Mouse (Mus musculus): Measurements from ENCODE around the gene Rpgrip1l. TPM values are rescaled to one million over a fixed set of nuclear protein-coding genes. Genes with fewer than 3 reads are reported as not detected.
A peak's percentile ranks its signal among the peaks of the same experiment; 100 is the strongest.

Gene Rpgrip1l
- polyA plus RNA-seq, 1 experiment from 2014 or later, result 8.7 TPM

DNA sequence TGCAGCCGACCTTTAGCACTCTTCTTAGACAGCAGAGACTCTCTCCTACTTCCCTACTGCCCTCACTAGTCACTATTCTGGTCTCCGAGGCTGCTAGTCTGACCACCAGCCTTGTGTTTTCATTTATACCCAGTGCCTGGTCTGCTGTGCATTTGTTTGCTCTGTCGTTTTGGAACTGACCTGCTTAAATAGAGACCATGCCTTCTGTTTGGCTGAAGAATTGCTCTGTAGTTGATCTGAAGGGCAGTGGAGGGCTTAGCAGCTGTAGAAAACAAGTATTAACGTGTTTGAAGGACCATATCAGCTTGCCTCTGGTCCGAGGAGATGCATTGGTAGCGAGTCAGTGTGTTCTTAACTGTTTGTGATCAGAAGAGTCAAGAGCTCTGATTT lies 16.4 kb upstream of the Rpgrip1l start:
- DNase-seq (ENCODE audit: low spot score), result no peak

DNA sequence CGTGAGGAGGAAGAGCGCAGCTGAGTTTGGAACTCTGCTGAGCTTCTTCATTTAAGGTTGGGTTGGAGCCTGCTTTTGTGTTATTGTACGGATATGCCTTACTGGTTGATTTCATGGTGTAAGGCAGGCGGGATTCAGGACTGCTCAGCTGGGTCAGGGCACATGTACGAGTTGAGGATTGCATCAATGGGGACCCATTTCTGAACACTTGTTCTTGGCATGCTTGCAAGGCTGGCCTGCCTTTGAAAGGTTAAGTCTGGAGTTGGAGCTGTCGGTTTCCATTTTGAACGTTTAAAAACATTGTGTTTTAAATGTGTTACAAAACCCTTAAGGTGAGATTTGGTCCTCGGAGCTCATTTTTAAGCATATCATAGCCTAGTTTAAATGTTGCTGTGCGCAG lies 16.0 kb upstream of the Rpgrip1l start:
- DNase-seq (ENCODE audit: low spot score), result no peak

DNA sequence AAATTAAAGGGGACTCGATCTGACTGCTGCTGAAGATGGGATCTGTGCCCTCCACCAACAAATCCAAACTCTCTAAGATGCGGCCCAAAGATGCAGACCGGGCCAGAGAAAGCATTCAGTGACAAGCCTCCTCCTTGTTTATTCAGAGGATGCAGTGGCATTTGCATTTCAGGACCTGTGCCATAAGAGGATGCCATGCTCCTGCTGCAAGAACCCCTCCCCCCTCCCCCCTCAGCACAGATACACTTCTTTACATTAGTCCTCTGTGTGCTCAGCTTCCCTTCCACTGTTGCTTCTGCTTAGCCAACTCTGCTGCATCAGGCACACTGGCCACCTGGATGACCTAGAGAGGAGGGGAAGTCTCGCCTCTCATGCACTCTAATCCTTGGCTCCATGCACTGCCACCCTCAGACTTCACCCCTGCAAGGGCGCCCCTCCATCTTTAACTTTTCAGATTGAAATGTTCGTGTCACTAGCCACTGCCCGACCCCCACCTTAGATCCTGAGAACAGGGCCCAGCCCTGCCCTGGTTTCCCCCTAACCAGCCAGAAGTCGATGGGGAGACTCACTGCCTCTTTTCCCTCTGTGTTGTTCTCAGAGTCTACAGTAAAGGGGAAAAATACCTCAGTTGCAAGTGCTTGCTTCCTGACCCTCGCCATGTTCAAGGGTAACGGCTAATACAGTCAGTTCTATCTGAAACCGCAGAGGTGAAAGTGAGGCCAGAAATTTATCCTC lies 14.6 kb upstream of the Rpgrip1l start:
- DNase-seq (ENCODE audit: low spot score), result no peak

GRCm38 (mm10) chr8:91326946-91327345 lies 13.9 kb upstream of the Rpgrip1l start:
- DNase-seq (ENCODE audit: low spot score), result no peak

GRCm38 (mm10) chr8:91326018-91326417 lies 13.0 kb upstream of the Rpgrip1l start:
- DNase-seq (ENCODE audit: low spot score), result peak; percentile 22

DNA sequence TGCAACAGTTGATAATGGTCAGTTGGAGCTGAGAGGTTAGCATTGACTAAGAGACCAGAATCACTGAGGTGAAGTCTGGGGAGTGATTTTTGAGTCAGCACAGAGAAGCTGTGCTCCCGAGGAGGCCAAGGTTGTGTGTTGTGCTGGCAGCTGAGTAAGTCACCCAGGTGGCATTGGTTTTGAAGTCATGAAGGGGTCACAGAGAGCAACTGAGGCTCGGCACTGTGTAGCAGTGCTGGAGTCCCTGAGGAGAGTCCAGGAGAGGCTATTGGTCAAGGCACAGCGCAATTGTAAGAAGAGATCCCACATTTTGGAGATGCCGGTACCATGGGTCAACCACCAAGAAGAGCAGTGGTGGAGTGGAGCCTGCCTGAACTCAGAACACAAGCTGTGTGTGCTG lies 11.9 kb upstream of the Rpgrip1l start:
- no peak for DNase-seq (ENCODE audit: low spot score)

DNA sequence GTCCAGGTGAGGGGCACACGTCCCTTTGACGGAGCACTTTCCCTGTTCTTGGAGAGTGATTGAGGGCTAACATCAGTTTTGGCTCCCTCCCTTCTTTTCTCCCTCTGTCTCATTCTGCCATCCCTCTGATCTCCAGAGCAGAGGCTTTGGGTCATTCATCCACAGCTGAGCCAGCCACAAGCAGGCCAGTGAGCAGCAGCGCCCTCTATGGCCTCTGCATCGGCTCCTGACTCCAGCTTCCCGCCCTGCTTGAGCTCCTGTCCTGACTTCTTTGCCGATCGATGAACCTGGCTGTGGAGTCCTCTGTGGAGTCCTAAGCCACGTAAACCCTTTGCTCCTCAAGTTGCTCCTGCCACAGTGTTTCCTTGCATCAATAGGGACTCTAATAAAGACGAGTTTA lies 11.2 kb upstream of the Rpgrip1l start:
- DNase-seq (ENCODE audit: low spot score), result no peak

- no peak for DNase-seq (ENCODE audit: low spot score)
Observed at GRCm38 (mm10) chr8:91323511-91323910, 10.4 kb upstream of the Rpgrip1l start.

DNA sequence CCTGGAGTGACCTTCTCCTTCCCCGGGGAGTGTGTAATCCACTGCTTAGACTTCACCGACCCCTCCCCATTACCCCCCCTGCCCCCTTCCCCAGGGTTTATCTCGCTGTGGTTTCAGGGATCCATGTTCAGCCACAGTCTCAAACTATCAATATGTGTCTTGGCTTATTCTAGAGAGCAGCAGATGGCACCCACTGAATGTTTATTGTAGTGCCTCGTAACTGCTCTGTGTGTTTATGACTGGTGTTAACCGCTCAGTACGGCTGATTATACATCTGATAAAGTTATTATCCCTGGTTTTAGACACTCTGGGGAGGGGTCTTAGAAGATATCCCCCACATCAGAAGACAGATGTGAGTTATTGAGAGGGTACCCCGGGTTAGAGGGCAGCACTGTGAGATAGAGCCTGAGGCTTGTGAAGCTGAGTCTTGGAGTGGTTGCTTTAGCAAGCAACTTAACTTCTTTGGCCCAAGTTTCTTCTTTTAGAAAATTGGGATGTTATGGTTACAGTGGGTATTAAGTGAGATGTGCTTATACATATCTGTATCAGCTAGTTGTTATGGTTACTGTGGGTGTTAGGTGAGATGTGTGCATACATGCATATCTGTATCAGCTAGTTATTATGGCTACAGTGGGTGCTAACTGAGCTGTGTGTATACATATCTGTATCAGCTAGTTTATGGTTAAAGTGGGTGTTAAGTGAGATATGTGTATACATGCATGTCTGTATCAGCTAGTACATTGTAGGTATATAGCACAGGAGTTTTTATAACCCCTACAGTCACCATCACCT lies 6.1 kb upstream of the Rpgrip1l start:
- DNase-seq (ENCODE audit: low spot score), result no peak

- no peak for DNase-seq (ENCODE audit: low spot score)
Observed at GRCm38 (mm10) chr8:91317567-91318227, 4.6 kb upstream of the Rpgrip1l start.

- DNase-seq (ENCODE audit: low spot score), result no peak
Observed at GRCm38 (mm10) chr8:91312342-91312741, 720 bp downstream of the Rpgrip1l start.

GRCm38 (mm10) chr8:91304481-91305386 lies 8.3 kb downstream of the Rpgrip1l start:
- no peak for DNase-seq (ENCODE audit: low spot score)

- DNase-seq (ENCODE audit: low spot score), result peak; percentile 38
Observed at GRCm38 (mm10) chr8:91298672-91299071, 14.4 kb downstream of the Rpgrip1l start.

DNA sequence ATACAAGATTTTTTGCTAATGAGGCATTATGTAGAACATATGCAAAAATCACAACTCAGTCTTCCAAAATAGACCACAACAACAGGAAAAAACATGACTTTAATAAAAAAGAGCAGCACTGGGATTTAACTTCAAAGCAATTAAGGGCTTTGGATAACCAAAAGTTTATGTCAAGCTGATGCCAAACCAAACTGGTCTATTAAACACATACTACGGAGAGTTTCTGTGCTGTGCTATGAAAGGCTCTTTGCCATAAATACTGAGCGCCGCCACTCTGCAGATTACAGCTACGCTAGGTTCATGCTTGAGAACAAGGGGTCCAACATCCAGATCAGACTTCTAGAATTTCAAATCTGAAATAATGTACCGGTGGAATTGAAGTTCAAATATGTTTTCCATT lies 17.3 kb downstream of the Rpgrip1l start:
- DNase-seq (ENCODE audit: low spot score), result no peak

DNA sequence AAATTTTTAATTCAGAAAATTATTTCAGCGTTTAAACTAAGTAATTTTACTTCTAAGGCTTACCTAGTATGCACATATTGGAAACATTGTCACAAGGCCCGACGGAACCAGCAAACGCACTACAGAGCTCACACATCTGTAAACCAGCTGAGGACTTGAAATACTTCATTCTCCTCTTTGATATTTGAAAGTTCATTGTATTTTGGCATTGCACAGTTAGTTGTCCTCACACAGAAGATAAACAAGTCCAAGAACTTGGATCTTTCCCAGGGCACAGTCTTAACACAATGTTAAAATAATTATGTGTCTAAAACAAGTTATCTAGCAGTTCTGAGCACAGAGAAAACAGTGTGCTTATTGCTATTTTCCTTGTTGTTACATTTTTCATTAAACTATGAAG lies 22.5 kb downstream of the Rpgrip1l start:
- DNase-seq (ENCODE audit: low spot score), result no peak

GRCm38 (mm10) chr8:91286237-91286636 lies 26.8 kb downstream of the Rpgrip1l start:
- DNase-seq (ENCODE audit: low spot score), result no peak

- DNase-seq (ENCODE audit: low spot score), result no peak
Observed at GRCm38 (mm10) chr8:91283815-91284214, 29.2 kb downstream of the Rpgrip1l start.

GRCm38 (mm10) chr8:91282655-91283054 lies 30.4 kb downstream of the Rpgrip1l start:
- no peak for DNase-seq (ENCODE audit: low spot score)

- DNase-seq (ENCODE audit: low spot score), result no peak
Observed at GRCm38 (mm10) chr8:91281545-91281944, 31.5 kb downstream of the Rpgrip1l start.

DNA sequence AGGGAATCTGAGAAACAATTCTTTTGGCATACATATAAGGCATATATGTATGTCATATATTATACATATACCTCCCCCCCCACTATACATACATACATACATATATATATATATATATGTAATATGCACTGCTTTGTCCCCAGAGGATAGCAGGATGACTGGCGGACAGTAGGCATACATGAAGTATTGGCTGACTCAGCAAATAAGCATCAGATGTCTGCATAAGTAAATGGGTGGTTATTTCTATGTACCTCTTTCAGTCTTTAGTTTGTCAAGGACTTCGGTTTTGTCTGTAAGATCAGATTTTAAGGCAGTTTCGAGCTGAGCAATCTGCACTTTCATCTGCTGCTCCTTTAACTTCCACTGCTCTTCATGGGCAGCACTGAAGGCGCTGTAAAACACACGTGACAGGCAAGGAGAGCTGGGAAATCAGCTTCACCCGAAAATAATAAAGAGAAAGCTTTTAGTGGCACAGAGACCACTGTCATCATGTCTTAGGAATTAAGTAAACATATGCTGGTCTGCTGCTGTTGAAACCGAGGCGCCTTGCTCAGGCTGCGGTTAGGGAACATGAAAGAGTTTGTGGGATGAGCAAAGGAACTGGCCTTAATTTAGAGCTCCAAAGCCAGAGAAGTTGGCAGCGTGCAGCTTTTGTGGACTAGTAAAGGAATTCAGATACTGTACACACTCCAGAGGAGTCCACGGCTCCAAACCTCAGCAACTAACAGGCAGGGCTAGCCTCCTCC lies 32.4 kb downstream of the Rpgrip1l start:
- DNase-seq (ENCODE audit: low spot score), result no peak

All from thymus, postnatal 0 days (tissue).